ENCODE assay signal across 37 mouse cellular contexts in genomic region chr16:11285949-11286348, GRCm38 (mm10). TPM values are rescaled to one million over a fixed set of nuclear protein-coding genes. Genes with fewer than 3 reads are reported as not detected.
DNase-seq lines count a peak whose midpoint lies in the region; ATAC-seq and TF ChIP-seq lines count a peak whose summit lies in the region.
"Had no signal": no experiment of that assay in that cellular context is flagged by ENCODE, and none has a peak within 500 bp of the region (broad histone marks: within the 10 kb centered on the region; RNA-seq: fewer than 3 reads in every experiment).

No protein-coding gene starts in this region.

- H3K79me2 ChIP-seq in MEL (ENCODE audit: control insufficient read depth, insufficient read depth, low read length, poor library complexity), result no peaks in the 10 kb centered on the region

- H3K4me3 ChIP-seq in liver, embryonic 13.5 days (replicated peaks), result no peak overlapping the region
- no peak overlapping the region for H3K4me3 ChIP-seq in liver, postnatal 0 days (ENCODE audit: low read depth, low read length)
- peak overlapping the region in 1 of 2 experiments; percentile 1; a peak in 1 of 4 replicates for H3K4me3 ChIP-seq in MEL (ENCODE audit: control insufficient read depth in 1 of 2, insufficient read depth in 1 of 2, low read depth in 2 of 2, low read length in 2 of 2)
- H3K4me3 ChIP-seq in heart, embryonic 10.5 days, result no peak overlapping the region
- H3K4me3 ChIP-seq in embryonic facial prominence, embryonic 10.5 days, result no peak overlapping the region
- H3K4me3 ChIP-seq: embryonic facial prominence, embryonic 15.5 days; forebrain, embryonic 12.5 days; heart, embryonic 12.5 days; limb, embryonic 12.5 days; neural tube, embryonic 12.5 days had no signal

- H3K27ac ChIP-seq in liver, embryonic 13.5 days, result no peak overlapping the region
- no peak overlapping the region for H3K27ac ChIP-seq in liver, postnatal 0 days (ENCODE audit: low read depth)
- no peak overlapping the region for H3K27ac ChIP-seq in MEL (ENCODE audit: control insufficient read depth, low read depth, low read length)
- no peak overlapping the region for H3K27ac ChIP-seq in heart, embryonic 10.5 days
- H3K27ac ChIP-seq in embryonic facial prominence, embryonic 10.5 days (replicated peaks), result no peak overlapping the region
- H3K27ac ChIP-seq: embryonic facial prominence, embryonic 15.5 days; forebrain, embryonic 12.5 days; hindbrain, embryonic 14.5 days; kidney, postnatal 0 days; limb, embryonic 12.5 days; neural tube, embryonic 12.5 days had no signal

- no peak for TF ChIP-seq CTCF in liver, postnatal 0 days (IDR thresholded peaks at IDR 0.05; ENCODE audit: low read depth)
- no peak for TF ChIP-seq CTCF in MEL (IDR thresholded peaks at IDR 0.05 in 2 of 3, conservative IDR thresholded peaks at IDR 0.05 in 1 of 3; ENCODE audit: control insufficient read depth in 1 of 3, insufficient read depth in 1 of 3, low read depth in 2 of 3, low read length in 3 of 3, poor library complexity in 1 of 3, severe bottlenecking in 1 of 3)

- peak; percentile 15 for DNase-seq in liver, embryonic 13.5 days
- no peak for DNase-seq in liver, postnatal 0 days
- peak; percentile 50 for DNase-seq in MEL (ENCODE audit: low read depth, low spot score)
- DNase-seq in heart, embryonic 10.5 days (ENCODE audit: low spot score), result no peak
- DNase-seq in gastrocnemius, postnatal 25 days, result no peak
- DNase-seq in embryonic facial prominence, embryonic 10.5 days (ENCODE audit: low spot score), result no peak
- no peak for DNase-seq in gastrocnemius, adult 8-10 months (ENCODE audit: low spot score in 2 of 2)
- DNase-seq: adrenal gland, postnatal 14 days; cerebellum, adult 11-12 months; cerebellum, postnatal 10 days; forebrain, postnatal 0 days; gastrocnemius, postnatal 10 days; heart, adult 11 months; heart, postnatal 4 days; kidney, adult 8-10 months; kidney, postnatal 4 days; layer of hippocampus, postnatal 36 days; lung, postnatal 36 days; right cerebral cortex, adult 18-20 months; spleen, adult 18-20 months; thymus, postnatal 25 days had no signal

- H3K36me3 ChIP-seq in liver, embryonic 13.5 days, result no peaks in the 10 kb centered on the region
- no peaks in the 10 kb centered on the region for H3K36me3 ChIP-seq in liver, postnatal 0 days (replicated peaks; ENCODE audit: insufficient read depth, low read length)
- peaks cover 0 to 10% of the 10 kb centered on the region in 2 experiments; a peak in 2 of 4 replicates for H3K36me3 ChIP-seq in MEL (ENCODE audit: control insufficient read depth in 1 of 2, insufficient read depth in 2 of 2, low read length in 2 of 2)
- H3K36me3 ChIP-seq in heart, embryonic 10.5 days, result no peaks in the 10 kb centered on the region
- no peaks in the 10 kb centered on the region for H3K36me3 ChIP-seq in embryonic facial prominence, embryonic 10.5 days (replicated peaks)
- H3K36me3 ChIP-seq: embryonic facial prominence, embryonic 15.5 days; forebrain, embryonic 12.5 days; heart, embryonic 12.5 days; limb, embryonic 12.5 days; neural tube, embryonic 12.5 days had no signal

- no peak for ATAC-seq in liver, embryonic 13.5 days (ENCODE audit: low read depth)
- ATAC-seq in liver, postnatal 0 days, result no peak
- ATAC-seq in granulocyte monocyte progenitor cell, adult 5-6 weeks (replicated peaks; ENCODE audit: poor library complexity, severe bottlenecking), result peak; percentile 22; the same call in 1 of the 2 replicates
- ATAC-seq: forebrain, postnatal 0 days; midbrain, embryonic 16.5 days had no signal

- no peak overlapping the region for H3K9ac ChIP-seq in liver, embryonic 13.5 days
- H3K9ac ChIP-seq in liver, postnatal 0 days (replicated peaks), result no peak overlapping the region
- H3K9ac ChIP-seq in MEL (ENCODE audit: control insufficient read depth, low read depth, low read length, poor library complexity, severe bottlenecking), result no peak overlapping the region
- H3K9ac ChIP-seq: embryonic facial prominence, embryonic 15.5 days; forebrain, embryonic 12.5 days; forebrain, postnatal 0 days; heart, embryonic 12.5 days; hindbrain, embryonic 14.5 days; limb, embryonic 12.5 days; neural tube, embryonic 12.5 days had no signal

- peaks cover 15% of the 10 kb centered on the region for H3K4me1 ChIP-seq in liver, embryonic 13.5 days (replicated peaks)
- no peaks in the 10 kb centered on the region for H3K4me1 ChIP-seq in liver, postnatal 0 days (ENCODE audit: insufficient read depth)
- H3K4me1 ChIP-seq in MEL (ENCODE audit: control insufficient read depth in 1 of 2, insufficient read depth in 2 of 2, low read length in 2 of 2), result peaks cover 5 to 10% of the 10 kb centered on the region in 2 experiments
- no peaks in the 10 kb centered on the region for H3K4me1 ChIP-seq in heart, embryonic 10.5 days
- H3K4me1 ChIP-seq in embryonic facial prominence, embryonic 10.5 days, result no peaks in the 10 kb centered on the region
- H3K4me1 ChIP-seq: embryonic facial prominence, embryonic 15.5 days; forebrain, embryonic 12.5 days; heart, embryonic 12.5 days; limb, embryonic 12.5 days; neural tube, embryonic 12.5 days had no signal

- no peak overlapping the region for H3K4me2 ChIP-seq in liver, embryonic 13.5 days
- H3K4me2 ChIP-seq in liver, postnatal 0 days (ENCODE audit: low read depth, low read length), result no peak overlapping the region
- H3K4me2 ChIP-seq: embryonic facial prominence, embryonic 15.5 days; forebrain, embryonic 12.5 days; heart, embryonic 12.5 days; hindbrain, embryonic 14.5 days; limb, embryonic 12.5 days; midbrain, embryonic 11.5 days; neural tube, embryonic 12.5 days had no signal

- no peak for TF ChIP-seq EP300 in liver, postnatal 0 days (IDR thresholded peaks at IDR 0.05; ENCODE audit: low read depth)
- TF ChIP-seq EP300 in MEL (IDR thresholded peaks at IDR 0.05; ENCODE audit: low read depth in 1 of 2, low read length in 2 of 2), result no peak

- H3K9me3 ChIP-seq in liver, embryonic 13.5 days (replicated peaks), result peaks cover 9% of the 10 kb centered on the region
- peaks cover 6% of the 10 kb centered on the region for H3K9me3 ChIP-seq in liver, postnatal 0 days (ENCODE audit: low read length)
- no peaks in the 10 kb centered on the region for H3K9me3 ChIP-seq in MEL (replicated peaks; ENCODE audit: insufficient read depth, low read length)
- H3K9me3 ChIP-seq in heart, embryonic 10.5 days, result no peaks in the 10 kb centered on the region
- peaks cover 18% of the 10 kb centered on the region for H3K9me3 ChIP-seq in embryonic facial prominence, embryonic 10.5 days
- H3K9me3 ChIP-seq: embryonic facial prominence, embryonic 15.5 days; forebrain, embryonic 12.5 days had no signal

- no peaks in the 10 kb centered on the region for H3K27me3 ChIP-seq in liver, embryonic 13.5 days
- no peaks in the 10 kb centered on the region for H3K27me3 ChIP-seq in liver, postnatal 0 days (ENCODE audit: insufficient read depth, low read length)
- no peaks in the 10 kb centered on the region for H3K27me3 ChIP-seq in MEL (ENCODE audit: control insufficient read depth in 1 of 2, insufficient read depth in 2 of 2, low read length in 2 of 2)
- H3K27me3 ChIP-seq in heart, embryonic 10.5 days (ENCODE audit: insufficient read depth, poor library complexity, severe bottlenecking), result no peaks in the 10 kb centered on the region
- H3K27me3 ChIP-seq in embryonic facial prominence, embryonic 10.5 days (replicated peaks; ENCODE audit: low read depth, poor library complexity, severe bottlenecking), result no peaks in the 10 kb centered on the region
- H3K27me3 ChIP-seq: embryonic facial prominence, embryonic 15.5 days; forebrain, embryonic 12.5 days; heart, embryonic 12.5 days; limb, embryonic 12.5 days; neural tube, embryonic 12.5 days had no signal

- 60% methylated on average over 2 of the region's 2 CpGs for WGBS in liver, embryonic 13.5 days (ENCODE audit: insufficient replicate concordance)
- WGBS in liver, postnatal 0 days (ENCODE audit: insufficient replicate concordance), result 60% methylated on average over 2 of the region's 2 CpGs
- WGBS in heart, embryonic 10.5 days, result 83% methylated on average over 2 of the region's 2 CpGs
- WGBS in embryonic facial prominence, embryonic 10.5 days, result 89% methylated on average over 2 of the region's 2 CpGs

- no peak for TF ChIP-seq RAD21 in MEL (IDR thresholded peaks at IDR 0.05; ENCODE audit: low read depth, low read length)

- TF ChIP-seq POLR2A in MEL (IDR thresholded peaks at IDR 0.05; ENCODE audit: control insufficient read depth in 1 of 2, insufficient read depth in 1 of 2, low read depth in 1 of 2, low read length in 2 of 2, poor library complexity in 1 of 2), result no peak

RNA-seq across cellular contexts. Expression of gene Tnfrsf17, which starts 27.7 kb away (rescaled TPM):
- polyA plus RNA-seq in liver, embryonic 13.5 days (2015; fragmentation: Nextera tagmentation; extraction: Ambion mirVana), result not detected in 2 replicates
- not detected in 2 replicates for polyA plus RNA-seq in liver, postnatal 0 days (2015; fragmentation: Nextera tagmentation; extraction: Ambion mirVana)
- total RNA-seq in MEL (2012; rRNA removed), result not detected in 2 replicates
- polyA plus RNA-seq in MEL (2012; ENCODE audit: insufficient read depth in 1 of 2, insufficient read length in 2 of 2, low read depth in 1 of 2, low replicate concordance in 2 of 2, missing spikeins in 1 of 2), result not detected
- total RNA-seq in granulocyte monocyte progenitor cell, adult 5-6 weeks (2014; fragmentation: Nextera tagmentation), result not detected in 2 replicates
- not detected in 2 replicates for total RNA-seq in granulocyte monocyte progenitor cell, adult 5-6 weeks (2017)
- not detected in 2 replicates for polyA plus RNA-seq in heart, embryonic 10.5 days (2016; fragmentation: Nextera tagmentation; extraction: Ambion mirVana)
- total RNA-seq in gastrocnemius, postnatal 25 days (2021), result not detected
- polyA plus RNA-seq in embryonic facial prominence, embryonic 10.5 days (2016; fragmentation: Nextera tagmentation; extraction: Ambion mirVana), result not detected in 2 replicates
- not detected for total RNA-seq in gastrocnemius, adult 8-10 months (2022)
- total RNA-seq: adrenal gland, postnatal 14 days; forebrain, postnatal 0 days; heart, postnatal 4 days; layer of hippocampus, postnatal 36 days; liver, adult 2 months had no signal
- polyA plus RNA-seq: embryonic facial prominence, embryonic 15.5 days; forebrain, embryonic 12.5 days; heart, embryonic 12.5 days; heart, postnatal 0 days; hindbrain, embryonic 14.5 days; intestine, embryonic 14.5 days; kidney, postnatal 0 days; limb, embryonic 12.5 days; liver, adult 2 months; liver, embryonic 16.5 days; lung, embryonic 16.5 days; midbrain, embryonic 11.5 days; midbrain, embryonic 16.5 days; neural tube, embryonic 12.5 days; stomach, embryonic 16.5 days had no signal

RNA-seq across cellular contexts. Expression of gene Gspt1, which starts 31.8 kb away (rescaled TPM):
- 61.0 and 67.3 TPM in 2 replicates for polyA plus RNA-seq in liver, embryonic 13.5 days (2015; fragmentation: Nextera tagmentation; extraction: Ambion mirVana)
- polyA plus RNA-seq in liver, postnatal 0 days (2015; fragmentation: Nextera tagmentation; extraction: Ambion mirVana), result 25.2 and 31.1 TPM in 2 replicates
- total RNA-seq in MEL (2012; rRNA removed), result 84.4 and 89.6 TPM in 2 replicates
- polyA plus RNA-seq in MEL (2012; ENCODE audit: insufficient read depth in 1 of 2, insufficient read length in 2 of 2, low read depth in 1 of 2, low replicate concordance in 2 of 2, missing spikeins in 1 of 2), result 100 to 1,000 TPM; 376 to 547 TPM
- total RNA-seq in granulocyte monocyte progenitor cell, adult 5-6 weeks (2014; fragmentation: Nextera tagmentation), result 278 and 354 TPM in 2 replicates
- 150 and 165 TPM in 2 replicates for total RNA-seq in granulocyte monocyte progenitor cell, adult 5-6 weeks (2017)
- 64.6 and 97.9 TPM in 2 replicates for polyA plus RNA-seq in heart, embryonic 10.5 days (2016; fragmentation: Nextera tagmentation; extraction: Ambion mirVana)
- 10 to 100 TPM; 53.6 to 54.2 TPM for total RNA-seq in gastrocnemius, postnatal 25 days (2021)
- polyA plus RNA-seq in embryonic facial prominence, embryonic 10.5 days (2016; fragmentation: Nextera tagmentation; extraction: Ambion mirVana), result 93.2 and 98.2 TPM in 2 replicates
- total RNA-seq in gastrocnemius, adult 8-10 months (2022), result 10 to 100 TPM; 54.6 to 58.0 (median 56.7) TPM

RNA-seq across cellular contexts. Expression of gene Snx29, which starts 36.8 kb away (rescaled TPM):
- polyA plus RNA-seq in liver, embryonic 13.5 days (2015; fragmentation: Nextera tagmentation; extraction: Ambion mirVana), result 3.4 and 4.4 TPM in 2 replicates
- polyA plus RNA-seq in liver, postnatal 0 days (2015; fragmentation: Nextera tagmentation; extraction: Ambion mirVana), result 1.7 and 2.3 TPM in 2 replicates
- 0.42 and 0.73 TPM in 2 replicates for total RNA-seq in MEL (2012; rRNA removed)
- polyA plus RNA-seq in MEL (2012; ENCODE audit: insufficient read depth in 1 of 2, insufficient read length in 2 of 2, low read depth in 1 of 2, low replicate concordance in 2 of 2, missing spikeins in 1 of 2), result under 1 TPM in 1 of 2 experiments, not detected in 1; 0.72 TPM
- 14.1 and 21.2 TPM in 2 replicates for total RNA-seq in granulocyte monocyte progenitor cell, adult 5-6 weeks (2014; fragmentation: Nextera tagmentation)
- total RNA-seq in granulocyte monocyte progenitor cell, adult 5-6 weeks (2017), result 7.8 and 10.8 TPM in 2 replicates
- 6.7 and 7.9 TPM in 2 replicates for polyA plus RNA-seq in heart, embryonic 10.5 days (2016; fragmentation: Nextera tagmentation; extraction: Ambion mirVana)
- 10 to 100 TPM in 1 of 2 experiments, 1 to 10 TPM in 1; 9.2 to 11.9 TPM for total RNA-seq in gastrocnemius, postnatal 25 days (2021)
- 10.7 and 12.1 TPM in 2 replicates for polyA plus RNA-seq in embryonic facial prominence, embryonic 10.5 days (2016; fragmentation: Nextera tagmentation; extraction: Ambion mirVana)
- total RNA-seq in gastrocnemius, adult 8-10 months (2022), result 10 to 100 TPM in 2 of 4 experiments, 1 to 10 TPM in 2; 7.4 to 11.8 (median 10.2) TPM

Comparison
In these comparisons a context has a peak if more than half of its experiments do, and no peak if none do; other contexts are left out.
1. DNase-seq: peak in liver, embryonic 13.5 days (single experiment) and MEL (single experiment); none in liver, postnatal 0 days (single experiment), heart, embryonic 10.5 days (single experiment), gastrocnemius, postnatal 25 days (single experiment), embryonic facial prominence, embryonic 10.5 days (single experiment) and gastrocnemius, adult 8-10 months (0 of 2).